Mouse (Mus musculus): ENCODE data around the gene Egflam. TPM values are rescaled to one million over a fixed set of nuclear protein-coding genes. Genes with fewer than 3 reads are reported as not detected.
A peak's percentile ranks its signal among the peaks of the same experiment; 100 is the strongest.

Gene Egflam
- total RNA-seq, 2 experiments from 2014 or later, result 2.7 to 4.0 TPM

- DNase-seq (ENCODE audit: extremely low spot score in 1 of 2, low spot score in 1 of 2), result no peak
Measured at GRCm38 (mm10) chr15:7224151-7224775, 173.9 kb downstream of the Egflam start.

- no peak for DNase-seq (ENCODE audit: extremely low spot score in 1 of 2, low spot score in 1 of 2)
Measured at GRCm38 (mm10) chr15:7222809-7223208, 175.4 kb downstream of the Egflam start.

- no peak for DNase-seq (ENCODE audit: extremely low spot score in 1 of 2, low spot score in 1 of 2)
Measured at GRCm38 (mm10) chr15:7217273-7217598, 181.0 kb downstream of the Egflam start.

GRCm38 (mm10) chr15:7216581-7217272 lies 181.5 kb downstream of the Egflam start:
- no peak for DNase-seq (ENCODE audit: extremely low spot score in 1 of 2, low spot score in 1 of 2)

- DNase-seq (ENCODE audit: extremely low spot score in 1 of 2, low spot score in 1 of 2), result no peak
Measured at GRCm38 (mm10) chr15:7215845-7216244, 182.3 kb downstream of the Egflam start.

GRCm38 (mm10) chr15:7213683-7214082 lies 184.5 kb downstream of the Egflam start:
- no peak for DNase-seq (ENCODE audit: extremely low spot score in 1 of 2, low spot score in 1 of 2)

GRCm38 (mm10) chr15:7208180-7208579 lies 190.0 kb downstream of the Egflam start:
- DNase-seq (ENCODE audit: extremely low spot score in 1 of 2, low spot score in 1 of 2), result no peak

GRCm38 (mm10) chr15:7207292-7207691 lies 190.9 kb downstream of the Egflam start:
- DNase-seq (ENCODE audit: extremely low spot score in 1 of 2, low spot score in 1 of 2), result no peak

GRCm38 (mm10) chr15:7206110-7206509 lies 192.1 kb downstream of the Egflam start:
- DNase-seq (ENCODE audit: extremely low spot score in 1 of 2, low spot score in 1 of 2), result no peak

- no peak for DNase-seq (ENCODE audit: extremely low spot score in 1 of 2, low spot score in 1 of 2)
Measured at GRCm38 (mm10) chr15:7204917-7205316, 193.3 kb downstream of the Egflam start.

- DNase-seq (ENCODE audit: extremely low spot score in 1 of 2, low spot score in 1 of 2), result no peak
Measured at GRCm38 (mm10) chr15:7203606-7204330, 194.4 kb downstream of the Egflam start.

- no peak for DNase-seq (ENCODE audit: extremely low spot score in 1 of 2, low spot score in 1 of 2)
Measured at GRCm38 (mm10) chr15:7202981-7203380, 195.2 kb downstream of the Egflam start.

- DNase-seq (ENCODE audit: extremely low spot score in 1 of 2, low spot score in 1 of 2), result no peak
Measured at GRCm38 (mm10) chr15:7201421-7202380, 196.5 kb downstream of the Egflam start.

GRCm38 (mm10) chr15:7200286-7200685 lies 197.9 kb downstream of the Egflam start:
- no peak for DNase-seq (ENCODE audit: extremely low spot score in 1 of 2, low spot score in 1 of 2)

GRCm38 (mm10) chr15:7198816-7199215 lies 199.4 kb downstream of the Egflam start:
- peak; percentile 13 to 27 for DNase-seq (ENCODE audit: extremely low spot score in 1 of 2, low spot score in 1 of 2)

- DNase-seq (ENCODE audit: extremely low spot score in 1 of 2, low spot score in 1 of 2), result no peak
Measured at GRCm38 (mm10) chr15:7197652-7198445, 200.3 kb downstream of the Egflam start.

- no peak for DNase-seq (ENCODE audit: extremely low spot score in 1 of 2, low spot score in 1 of 2)
Measured at GRCm38 (mm10) chr15:7194748-7195221, 203.4 kb downstream of the Egflam start.

- no peak for DNase-seq (ENCODE audit: extremely low spot score in 1 of 2, low spot score in 1 of 2)
Measured at GRCm38 (mm10) chr15:7194147-7194720, 204.0 kb downstream of the Egflam start.

GRCm38 (mm10) chr15:7192582-7192981 lies 205.6 kb downstream of the Egflam start:
- no peak for DNase-seq (ENCODE audit: extremely low spot score in 1 of 2, low spot score in 1 of 2)

Data from layer of hippocampus, postnatal 25 days (tissue).